In genomic region chr12:88468691-88469090, GRCm38 (mm10) we compare ENCODE assay signal across 11 mouse cellular contexts.
"Had no signal": no experiment of that assay in that cellular context is flagged by ENCODE, and none has a peak within 500 bp of the region (broad histone marks: within the 10 kb centered on the region; RNA-seq: fewer than 3 reads in every experiment).

No protein-coding gene starts in this region.

- DNase-seq: kidney, postnatal 14 days; kidney, postnatal 4 days; liver, embryonic 13.5 days; lung, adult 2 months; lung, postnatal 14 days; lung, postnatal 4 days; midbrain, embryonic 14.5 days; retina, postnatal 1 day; right cerebral cortex, postnatal 25 days; spleen, adult 18-20 months; thymus, postnatal 25 days had no signal
